Mouse (Mus musculus) liver, embryonic 14.5 days (tissue): ENCODE data around the gene Map3k10.

Source experiments
- CTCF ChIP-seq: IDR thresholded peaks from 2 replicates; pipeline ENCODE4 v1.5.1; 2016; ENCODE audit warnings: antibody characterized with exemption, low read depth, control low read depth
- EP300 ChIP-seq: IDR thresholded peaks from 2 replicates; pipeline ENCODE4 v1.6.1; 2016; ENCODE audit warnings: antibody characterized with exemption, low read depth

DNA sequence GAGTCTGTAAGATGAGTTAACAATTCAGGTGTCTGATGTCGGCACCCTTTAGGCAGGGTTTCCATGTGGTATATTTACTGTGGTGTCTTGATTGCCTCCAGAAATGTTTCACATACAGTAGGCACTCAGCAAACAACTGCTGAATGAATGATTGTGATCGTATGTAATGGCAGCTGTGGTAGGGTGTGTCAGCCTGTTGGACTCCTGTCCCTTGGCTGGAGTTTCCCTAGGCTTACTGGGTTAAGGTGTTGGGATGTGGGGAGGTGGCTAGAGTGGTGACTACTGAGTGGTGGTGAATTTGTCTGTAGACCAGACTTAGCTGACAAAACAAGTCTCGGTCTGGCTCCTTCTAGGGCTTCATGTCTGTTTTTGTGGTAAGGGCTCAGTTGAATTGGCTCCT, 64.0 kb downstream of the Map3k10 start:
- TF ChIP-seq CTCF (no peak), EP300 (no peak)
